Mouse (Mus musculus): ENCODE results near the gene Cyp2d10. TPM values are rescaled to one million over a fixed set of nuclear protein-coding genes. Genes with fewer than 3 reads are reported as not detected.
"Not testable (repeated sequence)": the region's sequence is repeated elsewhere in the genome, so short reads cannot be mapped to it uniquely, and the experiment has no call there.

Gene Cyp2d10
- total RNA-seq, 2 experiments from 2014 or later, result not detected

GRCm38 (mm10) chr15:82395955-82396354, 11.0 kb downstream of the Cyp2d10 start:
- not testable (repeated sequence) for DNase-seq

- DNase-seq, result not testable (repeated sequence)
These were observed 13.1 kb downstream of the Cyp2d10 start, which contains the start of gene Cyp2d11 for GRCm38 (mm10) chr15:82393922-82394321. TSS of gene Cyp2d11 (minus strand) at chr15:82394022.

- DNase-seq, result not testable (repeated sequence)
These were observed 17.1 kb downstream of the Cyp2d10 start for GRCm38 (mm10) chr15:82389916-82390315.

GRCm38 (mm10) chr15:82385729-82386128, 21.3 kb downstream of the Cyp2d10 start:
- DNase-seq, result no peak

GRCm38 (mm10) chr15:82382441-82382840, 24.6 kb downstream of the Cyp2d10 start:
- no peak for DNase-seq

- no peak for DNase-seq
These were observed 26.3 kb downstream of the Cyp2d10 start for GRCm38 (mm10) chr15:82380714-82381062.

- DNase-seq, result peak; percentile 64
These were observed 26.9 kb downstream of the Cyp2d10 start, which contains the start of gene Cyp2d22 for GRCm38 (mm10) chr15:82379871-82380713. TSS of gene Cyp2d22 (minus strand) at chr15:82380260.

GRCm38 (mm10) chr15:82379511-82379870, 27.5 kb downstream of the Cyp2d10 start:
- no peak for DNase-seq

GRCm38 (mm10) chr15:82378261-82379180, 28.5 kb downstream of the Cyp2d10 start:
- no peak for DNase-seq

- DNase-seq, result no peak
These were observed 29.3 kb downstream of the Cyp2d10 start for GRCm38 (mm10) chr15:82377701-82378100.

GRCm38 (mm10) chr15:82376393-82377138, 30.4 kb downstream of the Cyp2d10 start:
- peak; percentile 77 for DNase-seq

GRCm38 (mm10) chr15:82375855-82376254, 31.1 kb downstream of the Cyp2d10 start:
- DNase-seq, result no peak

GRCm38 (mm10) chr15:82374437-82374836, 32.6 kb downstream of the Cyp2d10 start:
- DNase-seq, result no peak

- DNase-seq, result no peak
These were observed 34.0 kb downstream of the Cyp2d10 start for GRCm38 (mm10) chr15:82372991-82373390.

GRCm38 (mm10) chr15:82372446-82372845, 34.5 kb downstream of the Cyp2d10 start:
- DNase-seq, result no peak

GRCm38 (mm10) chr15:82368851-82369250, 38.1 kb downstream of the Cyp2d10 start:
- DNase-seq, result no peak

- DNase-seq, result no peak
These were observed 38.8 kb downstream of the Cyp2d10 start for GRCm38 (mm10) chr15:82368146-82368545.

- DNase-seq, result not testable (repeated sequence)
These were observed 42.4 kb downstream of the Cyp2d10 start for GRCm38 (mm10) chr15:82364561-82364960.

GRCm38 (mm10) chr15:82363801-82364200, 43.2 kb downstream of the Cyp2d10 start:
- peak; percentile 2 for DNase-seq

GRCm38 (mm10) chr15:82362234-82362633, 44.8 kb downstream of the Cyp2d10 start:
- peak; percentile 32 for DNase-seq

GRCm38 (mm10) chr15:82361459-82362018, 45.5 kb downstream of the Cyp2d10 start:
- peak; percentile 39 for DNase-seq

Data from heart, postnatal 4 days (tissue).